Mouse (Mus musculus): ENCODE measurements around the gene Dusp19.

DNA sequence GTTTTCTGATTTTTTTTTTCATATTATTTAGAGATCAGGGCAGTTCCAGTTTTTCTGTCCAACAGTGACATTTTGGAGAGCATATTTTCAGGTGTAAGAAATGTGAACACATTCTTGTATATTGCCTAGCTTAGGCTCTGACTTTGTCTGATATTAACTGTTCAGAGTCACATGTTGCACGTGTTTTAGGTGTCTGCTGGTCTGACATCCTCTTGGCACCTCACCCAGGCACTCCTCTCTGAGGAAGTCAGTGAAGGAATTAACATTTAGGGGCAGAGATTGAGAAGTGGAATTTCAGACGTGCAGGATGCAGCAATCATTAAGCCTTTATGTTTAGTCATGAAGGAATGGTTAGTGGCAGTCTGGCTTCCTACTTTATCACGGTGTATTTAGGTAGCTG is 23.0 kb downstream of the Dusp19 start:
- TF ChIP-seq CTCF (IDR thresholded peaks at IDR 0.05; ENCODE audit: borderline replicate concordance, extremely low read depth, insufficient read depth, insufficient read length): no peak
- no peak for TF ChIP-seq POLR2A (IDR thresholded peaks at IDR 0.05; ENCODE audit: borderline replicate concordance, extremely low read depth, insufficient read depth, insufficient read length, poor library complexity, severe bottlenecking)

All from brain, embryonic 14.5 days (tissue).